ENCODE assay signal across 9 mouse cellular contexts in the genomic region with DNA sequence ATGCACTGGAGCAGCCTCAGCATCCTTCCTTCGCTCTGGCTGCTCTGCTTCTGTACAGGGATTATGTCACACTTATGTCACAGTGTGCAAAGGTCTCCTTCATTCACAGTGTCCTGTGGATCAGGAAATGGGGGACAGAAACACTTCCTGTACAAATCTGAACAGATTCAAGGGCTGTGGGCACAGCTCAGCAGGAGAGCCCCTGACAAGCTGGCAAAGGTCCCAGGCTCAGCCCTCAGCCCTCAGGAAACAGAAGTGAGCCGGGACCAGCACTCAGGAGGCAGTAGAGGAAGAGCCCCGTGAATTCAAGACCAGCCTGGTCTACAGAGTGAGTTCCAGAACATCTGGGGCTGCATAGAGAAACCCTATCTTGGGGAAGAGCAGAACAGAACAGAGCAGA. TPM values are rescaled to one million over a fixed set of nuclear protein-coding genes. Genes with fewer than 3 reads are reported as not detected.
DNase-seq lines count a peak whose midpoint lies in the region; ATAC-seq and TF ChIP-seq lines count a peak whose summit lies in the region.
"Had no signal": no experiment of that assay in that cellular context is flagged by ENCODE, and none has a peak within 500 bp of the region (broad histone marks: within the 10 kb centered on the region; RNA-seq: fewer than 3 reads in every experiment).

No protein-coding gene starts in this region.

- H3K4me2 ChIP-seq in liver, embryonic 14.5 days (ENCODE audit: low read depth) = no peak overlapping the region
- H3K4me2 ChIP-seq in liver, embryonic 12.5 days = no peak overlapping the region
- H3K4me2 ChIP-seq in liver, postnatal 0 days (ENCODE audit: low read depth, low read length) = no peak overlapping the region
- no peak overlapping the region for H3K4me2 ChIP-seq in forebrain, embryonic 13.5 days

- intact Hi-C loops in heart, postnatal 10 days (cut with DNase I) = loop anchor here (2.0 kb wide), 1 partner anchor 13 kb away; no protein-coding TSS in a partner anchor

- H3K27ac ChIP-seq in liver, embryonic 14.5 days = no peak overlapping the region
- no peak overlapping the region for H3K27ac ChIP-seq in liver, embryonic 12.5 days
- no peak overlapping the region for H3K27ac ChIP-seq in liver, postnatal 0 days (ENCODE audit: low read depth)
- H3K27ac ChIP-seq in forebrain, embryonic 13.5 days = no peak overlapping the region

- 0 out of 2 replicates have a peak, but pooled peaks have one; percentile 23 for ATAC-seq in liver, embryonic 14.5 days (ENCODE audit: insufficient read depth)
- no peak for ATAC-seq in liver, embryonic 12.5 days
- peak; percentile 61 for ATAC-seq in liver, postnatal 0 days
- no peak for ATAC-seq in forebrain, embryonic 13.5 days
- ATAC-seq: inflammation-experienced regulatory T-cells, adult 6 months had no signal

- DNase-seq in adrenal gland, adult 2 months = peak; percentile 49
- DNase-seq in adrenal gland, postnatal 4 days (ENCODE audit: low spot score in 2 of 2) = no peak
- DNase-seq in liver, embryonic 14.5 days (ENCODE audit: low read depth in 3 of 3, low spot score in 3 of 3) = no peak
- DNase-seq in heart, postnatal 10 days = peak; percentile 56 to 58
- DNase-seq in liver, postnatal 0 days = no peak
- no peak for DNase-seq in thymus, postnatal 4 days

- TF ChIP-seq EP300 in liver, embryonic 14.5 days (IDR thresholded peaks at IDR 0.05; ENCODE audit: low read depth) = no peak
- peak; percentile 33; the same call in 1 of the 2 replicates for TF ChIP-seq EP300 in liver, postnatal 0 days (IDR thresholded peaks at IDR 0.05; ENCODE audit: low read depth)

- H3K27me3 ChIP-seq in liver, embryonic 14.5 days (ENCODE audit: control insufficient read depth, insufficient read depth, low read length) = no peaks in the 10 kb centered on the region
- H3K27me3 ChIP-seq in liver, embryonic 12.5 days (replicated peaks) = peaks cover 10% of the 10 kb centered on the region
- no peaks in the 10 kb centered on the region for H3K27me3 ChIP-seq in liver, postnatal 0 days (ENCODE audit: insufficient read depth, low read length)
- H3K27me3 ChIP-seq in forebrain, embryonic 13.5 days = peaks cover 3% of the 10 kb centered on the region; the same call in 1 of the 2 replicates

- H3K4me1 ChIP-seq in liver, embryonic 14.5 days (replicated peaks; ENCODE audit: control insufficient read depth in 2 of 2, insufficient read depth in 2 of 2, low read length in 1 of 2) = peaks cover 0 to 14% of the 10 kb centered on the region in 2 experiments; a peak in 3 of 4 replicates
- H3K4me1 ChIP-seq in liver, embryonic 12.5 days = peaks cover 23% of the 10 kb centered on the region
- H3K4me1 ChIP-seq in liver, postnatal 0 days (ENCODE audit: insufficient read depth) = peaks cover 17% of the 10 kb centered on the region
- no peaks in the 10 kb centered on the region for H3K4me1 ChIP-seq in forebrain, embryonic 13.5 days

- H3K9ac ChIP-seq in liver, embryonic 14.5 days (replicated peaks) = no peak overlapping the region
- no peak overlapping the region for H3K9ac ChIP-seq in liver, embryonic 12.5 days
- no peak overlapping the region for H3K9ac ChIP-seq in liver, postnatal 0 days (replicated peaks)
- H3K9ac ChIP-seq in forebrain, embryonic 13.5 days = no peak overlapping the region

- H3K36me3 ChIP-seq in liver, embryonic 14.5 days (replicated peaks; ENCODE audit: control insufficient read depth, insufficient read depth, low read depth) = no peaks in the 10 kb centered on the region
- H3K36me3 ChIP-seq in liver, embryonic 12.5 days = no peaks in the 10 kb centered on the region
- H3K36me3 ChIP-seq in liver, postnatal 0 days (replicated peaks; ENCODE audit: insufficient read depth, low read length) = no peaks in the 10 kb centered on the region
- no peaks in the 10 kb centered on the region for H3K36me3 ChIP-seq in forebrain, embryonic 13.5 days (ENCODE audit: poor library complexity, severe bottlenecking)

- no peak overlapping the region for H3K4me3 ChIP-seq in liver, embryonic 14.5 days (ENCODE audit: insufficient read depth in 1 of 2, low read depth in 2 of 2, low read length in 2 of 2)
- no peak overlapping the region for H3K4me3 ChIP-seq in liver, embryonic 12.5 days
- H3K4me3 ChIP-seq in liver, postnatal 0 days (ENCODE audit: low read depth, low read length) = no peak overlapping the region
- no peak overlapping the region for H3K4me3 ChIP-seq in forebrain, embryonic 13.5 days

- H3K9me3 ChIP-seq in liver, embryonic 14.5 days (ENCODE audit: control insufficient read depth, low read length) = no peaks in the 10 kb centered on the region
- no peaks in the 10 kb centered on the region for H3K9me3 ChIP-seq in liver, embryonic 12.5 days (replicated peaks)
- no peaks in the 10 kb centered on the region for H3K9me3 ChIP-seq in liver, postnatal 0 days (ENCODE audit: low read length)
- no peaks in the 10 kb centered on the region for H3K9me3 ChIP-seq in forebrain, embryonic 13.5 days (replicated peaks)

- WGBS in liver, embryonic 14.5 days (ENCODE audit: insufficient replicate concordance) = 17% methylated on average over 3 of the region's 3 CpGs
- WGBS in liver, embryonic 12.5 days (ENCODE audit: insufficient replicate concordance) = 24% methylated on average over 3 of the region's 3 CpGs
- 12% methylated on average over 3 of the region's 3 CpGs for WGBS in liver, postnatal 0 days (ENCODE audit: insufficient replicate concordance)
- WGBS in forebrain, embryonic 13.5 days = 38% methylated on average over 3 of the region's 3 CpGs

- no peak for TF ChIP-seq CTCF in liver, embryonic 14.5 days (IDR thresholded peaks at IDR 0.05; ENCODE audit: low read depth)
- TF ChIP-seq CTCF in liver, postnatal 0 days (IDR thresholded peaks at IDR 0.05; ENCODE audit: low read depth) = no peak

RNA-seq across cellular contexts. Expression of gene Gm10282, which starts 23.4 kb away (rescaled TPM):
- total RNA-seq in adrenal gland, adult 2 months (2021) = 10 to 100 TPM in 1 of 2 experiments, 1 to 10 TPM in 1; 6.4 to 17.1 TPM
- polyA plus RNA-seq in adrenal gland, adult 2 months (2012; rRNA removed) = 0.10 and 0.33 TPM in 2 replicates
- total RNA-seq in adrenal gland, postnatal 4 days (2021) = 10 to 100 TPM; 30.9 to 31.2 TPM
- polyA plus RNA-seq in liver, embryonic 14.5 days (2012; rRNA removed) = 0.83 and 7.4 TPM in 2 replicates
- 7.3 and 8.0 TPM in 2 replicates for polyA plus RNA-seq in liver, embryonic 14.5 days (2014; fragmentation: Nextera tagmentation; extraction: Ambion mirVana)
- 10.1 and 10.3 TPM in 2 replicates for polyA plus RNA-seq in liver, embryonic 12.5 days (2016; fragmentation: Nextera tagmentation; extraction: Ambion mirVana)
- total RNA-seq in heart, postnatal 10 days (2021) = 10 to 100 TPM; 15.9 to 19.4 TPM
- 6.3 and 6.4 TPM in 2 replicates for polyA plus RNA-seq in liver, postnatal 0 days (2015; fragmentation: Nextera tagmentation; extraction: Ambion mirVana)
- polyA plus RNA-seq in forebrain, embryonic 13.5 days (2015; fragmentation: Nextera tagmentation; extraction: Ambion mirVana) = 39.4 and 41.0 TPM in 2 replicates

RNA-seq across cellular contexts. Expression of gene Klf2, which starts 37.2 kb away (rescaled TPM):
- total RNA-seq in adrenal gland, adult 2 months (2021) = 10 to 100 TPM; 34.4 to 53.0 TPM
- 94.5 and 128 TPM in 2 replicates for polyA plus RNA-seq in adrenal gland, adult 2 months (2012; rRNA removed)
- 10 to 100 TPM; 40.6 to 41.4 TPM for total RNA-seq in adrenal gland, postnatal 4 days (2021)
- 2.9 and 3.4 TPM in 2 replicates for polyA plus RNA-seq in liver, embryonic 14.5 days (2012; rRNA removed)
- 2.0 and 2.6 TPM in 2 replicates for polyA plus RNA-seq in liver, embryonic 14.5 days (2014; fragmentation: Nextera tagmentation; extraction: Ambion mirVana)
- 5.7 and 6.0 TPM in 2 replicates for polyA plus RNA-seq in liver, embryonic 12.5 days (2016; fragmentation: Nextera tagmentation; extraction: Ambion mirVana)
- total RNA-seq in heart, postnatal 10 days (2021) = 10 to 100 TPM; 69.7 to 82.8 TPM
- 5.6 and 7.4 TPM in 2 replicates for polyA plus RNA-seq in liver, postnatal 0 days (2015; fragmentation: Nextera tagmentation; extraction: Ambion mirVana)
- 2.8 and 3.6 TPM in 2 replicates for polyA plus RNA-seq in forebrain, embryonic 13.5 days (2015; fragmentation: Nextera tagmentation; extraction: Ambion mirVana)

RNA-seq across cellular contexts. Expression of gene Ap1m1, which starts 41.8 kb away (rescaled TPM):
- 10 to 100 TPM; 66.3 to 67.8 TPM for total RNA-seq in adrenal gland, adult 2 months (2021)
- 62.1 and 75.1 TPM in 2 replicates for polyA plus RNA-seq in adrenal gland, adult 2 months (2012; rRNA removed)
- total RNA-seq in adrenal gland, postnatal 4 days (2021) = 10 to 100 TPM; 75.7 to 81.1 TPM
- polyA plus RNA-seq in liver, embryonic 14.5 days (2012; rRNA removed) = 35.0 and 38.8 TPM in 2 replicates
- 46.7 and 52.5 TPM in 2 replicates for polyA plus RNA-seq in liver, embryonic 14.5 days (2014; fragmentation: Nextera tagmentation; extraction: Ambion mirVana)
- 80.9 and 85.0 TPM in 2 replicates for polyA plus RNA-seq in liver, embryonic 12.5 days (2016; fragmentation: Nextera tagmentation; extraction: Ambion mirVana)
- 10 to 100 TPM; 62.3 to 66.6 TPM for total RNA-seq in heart, postnatal 10 days (2021)
- 40.7 and 41.7 TPM in 2 replicates for polyA plus RNA-seq in liver, postnatal 0 days (2015; fragmentation: Nextera tagmentation; extraction: Ambion mirVana)
- 211 and 235 TPM in 2 replicates for polyA plus RNA-seq in forebrain, embryonic 13.5 days (2015; fragmentation: Nextera tagmentation; extraction: Ambion mirVana)

Comparison
In these comparisons a context has a peak if more than half of its experiments do, and no peak if none do; other contexts are left out.
1. DNase-seq: peak in adrenal gland, adult 2 months (single experiment) and heart, postnatal 10 days (2 of 2); none in adrenal gland, postnatal 4 days (0 of 2), liver, embryonic 14.5 days (0 of 3), liver, postnatal 0 days (single experiment) and thymus, postnatal 4 days (single experiment).
2. ATAC-seq: peak in liver, embryonic 14.5 days (single experiment) and liver, postnatal 0 days (single experiment); none in liver, embryonic 12.5 days (single experiment) and forebrain, embryonic 13.5 days (single experiment).
3. RNA of gene Klf2, which starts 37.2 kb away (polyA plus RNA-seq): 94.5 to 128 TPM in adrenal gland, adult 2 months; 5.7 to 6.0 TPM in liver, embryonic 12.5 days, 5.6 to 7.4 TPM in liver, postnatal 0 days, 2.8 to 3.6 TPM in forebrain, embryonic 13.5 days and 2.0 to 3.4 TPM in liver, embryonic 14.5 days; every median in the first group is over 10 times any median in the second.